Mouse (Mus musculus): ENCODE data around the gene Itga2b. TPM values are rescaled to one million over a fixed set of nuclear protein-coding genes. Genes with fewer than 3 reads are reported as not detected.
A peak's percentile ranks its signal among the peaks of the same experiment; 100 is the strongest.

Itga2b gene
- polyA plus RNA-seq, 1 experiment from 2014 or later = 5.4 TPM

GRCm38 (mm10) chr11:102445264-102445890, 24.5 kb downstream of the Itga2b start:
- DNase-seq (ENCODE audit: low spot score) = peak; percentile 50
- WGBS = 17% methylated on average over 10 of the region's 10 CpGs
- peak overlapping the region; percentile 96 for H3K4me2 ChIP-seq (replicated peaks; ENCODE audit: low read depth)
- H3K4me1 ChIP-seq (replicated peaks; ENCODE audit: control insufficient read depth, insufficient read depth) = peaks cover 15% of the 10 kb centered on the region
- H3K4me3 ChIP-seq (ENCODE audit: low read depth, low read length) = peak overlapping the region; percentile 82; the same call in 1 of the 2 replicates
- no peak for TF ChIP-seq CTCF (IDR thresholded peaks at IDR 0.05; ENCODE audit: low read depth)
- no peak for TF ChIP-seq EP300 (optimal IDR thresholded peaks at IDR 0.05)
- H3K9ac ChIP-seq (ENCODE audit: low read length) = no peak overlapping the region; the same call in 1 of the 2 replicates
- no peaks in the 10 kb centered on the region for H3K9me3 ChIP-seq (ENCODE audit: control insufficient read depth, low read length)
- peaks cover 4% of the 10 kb centered on the region; the same call in 1 of the 2 replicates for H3K36me3 ChIP-seq (ENCODE audit: control insufficient read depth, insufficient read depth, low read length)
- peak overlapping the region; percentile 89 for H3K27ac ChIP-seq (replicated peaks)
- H3K27me3 ChIP-seq (ENCODE audit: control insufficient read depth, insufficient read depth, low read length) = no peaks in the 10 kb centered on the region
- ATAC-seq (ENCODE audit: low FRiP score, low TSS enrichment) = peak; percentile 51; the same call in 1 of the 2 replicates

GRCm38 (mm10) chr11:102444781-102445180, 25.1 kb downstream of the Itga2b start:
- 18% methylated on average over 6 of the region's 6 CpGs for WGBS

DNA sequence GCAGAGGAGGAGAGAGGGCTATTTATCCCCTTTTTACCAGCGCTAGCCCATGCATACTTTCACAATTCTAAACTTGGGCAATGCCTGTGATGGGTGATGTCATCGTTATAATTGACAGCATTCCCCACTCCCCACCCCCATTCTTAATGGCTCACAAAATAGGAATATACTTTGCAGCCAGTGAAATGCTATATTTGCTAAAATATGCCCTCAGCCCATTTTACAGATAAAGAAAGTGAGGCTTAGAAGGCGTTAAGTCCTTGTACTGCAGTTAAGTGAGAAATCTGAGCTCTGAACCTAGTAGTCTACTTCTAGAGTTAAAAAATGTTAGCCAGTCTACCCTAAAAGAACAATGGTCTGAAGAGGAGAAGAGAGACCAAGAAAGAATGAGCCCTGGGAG, 25.6 kb downstream of the Itga2b start:
- Histone ChIP-seq H3K27me3 (ENCODE audit: control insufficient read depth, insufficient read depth, low read length) (no peaks in the 10 kb centered on the region), H3K27ac (replicated peaks) (no peak overlapping the region), H3K4me2 (replicated peaks; ENCODE audit: low read depth) (no peak overlapping the region), H3K4me3 (ENCODE audit: low read depth, low read length) (no peak overlapping the region), H3K9ac (ENCODE audit: low read length) (no peak overlapping the region), H3K4me1 (replicated peaks; ENCODE audit: control insufficient read depth, insufficient read depth) (peaks cover 15% of the 10 kb centered on the region), H3K36me3 (ENCODE audit: control insufficient read depth, insufficient read depth, low read length) (peaks cover 6% of the 10 kb centered on the region; the same call in 1 of the 2 replicates), H3K9me3 (ENCODE audit: control insufficient read depth, low read length) (no peaks in the 10 kb centered on the region)
- DNase-seq (ENCODE audit: low spot score) (no peak), ATAC-seq (ENCODE audit: low FRiP score, low TSS enrichment) (no peak)
- TF ChIP-seq EP300 (optimal IDR thresholded peaks at IDR 0.05) (no peak), CTCF (IDR thresholded peaks at IDR 0.05; ENCODE audit: low read depth) (no peak)
- 76% methylated on average over 3 of the region's 3 CpGs for WGBS

More at GRCm38 (mm10) chr11:102444781-102445180, 25.1 kb downstream of the Itga2b start:
- ATAC-seq (ENCODE audit: low FRiP score, low TSS enrichment) = no peak
- no peaks in the 10 kb centered on the region for H3K9me3 ChIP-seq (ENCODE audit: control insufficient read depth, low read length)
- peaks cover 6% of the 10 kb centered on the region; the same call in 1 of the 2 replicates for H3K36me3 ChIP-seq (ENCODE audit: control insufficient read depth, insufficient read depth, low read length)
- peaks cover 15% of the 10 kb centered on the region for H3K4me1 ChIP-seq (replicated peaks; ENCODE audit: control insufficient read depth, insufficient read depth)
- H3K9ac ChIP-seq (ENCODE audit: low read length) = no peak overlapping the region
- TF ChIP-seq EP300 (optimal IDR thresholded peaks at IDR 0.05) = no peak
- no peak for TF ChIP-seq CTCF (IDR thresholded peaks at IDR 0.05; ENCODE audit: low read depth)
- H3K4me2 ChIP-seq (replicated peaks; ENCODE audit: low read depth) = no peak overlapping the region
- H3K27ac ChIP-seq (replicated peaks) = no peak overlapping the region
- no peak overlapping the region for H3K4me3 ChIP-seq (ENCODE audit: low read depth, low read length)
- no peaks in the 10 kb centered on the region for H3K27me3 ChIP-seq (ENCODE audit: control insufficient read depth, insufficient read depth, low read length)
- no peak for DNase-seq (ENCODE audit: low spot score)

- Histone ChIP-seq H3K4me2 (replicated peaks; ENCODE audit: low read depth) (no peak overlapping the region), H3K4me3 (ENCODE audit: low read depth, low read length) (no peak overlapping the region), H3K36me3 (ENCODE audit: control insufficient read depth, insufficient read depth, low read length) (peaks cover 6% of the 10 kb centered on the region; the same call in 1 of the 2 replicates), H3K27me3 (ENCODE audit: control insufficient read depth, insufficient read depth, low read length) (no peaks in the 10 kb centered on the region), H3K4me1 (replicated peaks; ENCODE audit: control insufficient read depth, insufficient read depth) (peaks cover 15% of the 10 kb centered on the region), H3K9ac (ENCODE audit: low read length) (no peak overlapping the region), H3K27ac (replicated peaks) (no peak overlapping the region), H3K9me3 (ENCODE audit: control insufficient read depth, low read length) (no peaks in the 10 kb centered on the region)
- ATAC-seq (ENCODE audit: low FRiP score, low TSS enrichment) = no peak
- DNase-seq (ENCODE audit: low spot score) = no peak
- no peak for TF ChIP-seq CTCF (IDR thresholded peaks at IDR 0.05; ENCODE audit: low read depth)
- no peak for TF ChIP-seq EP300 (optimal IDR thresholded peaks at IDR 0.05)
- WGBS = 62% methylated on average over 10 of the region's 12 CpGs
These were observed 26.2 kb downstream of the Itga2b start for GRCm38 (mm10) chr11:102443740-102444139.

GRCm38 (mm10) chr11:102442089-102442488, 27.8 kb downstream of the Itga2b start:
- ATAC-seq (ENCODE audit: low FRiP score, low TSS enrichment) = no peak
- no peak for TF ChIP-seq EP300 (optimal IDR thresholded peaks at IDR 0.05)
- TF ChIP-seq CTCF (IDR thresholded peaks at IDR 0.05; ENCODE audit: low read depth) = no peak
- Histone ChIP-seq H3K9ac (ENCODE audit: low read length) (no peak overlapping the region), H3K9me3 (ENCODE audit: control insufficient read depth, low read length) (no peaks in the 10 kb centered on the region), H3K36me3 (ENCODE audit: control insufficient read depth, insufficient read depth, low read length) (peaks cover 6% of the 10 kb centered on the region; the same call in 1 of the 2 replicates), H3K27ac (replicated peaks) (no peak overlapping the region), H3K4me1 (replicated peaks; ENCODE audit: control insufficient read depth, insufficient read depth) (peaks cover 22% of the 10 kb centered on the region), H3K4me2 (replicated peaks; ENCODE audit: low read depth) (no peak overlapping the region), H3K27me3 (ENCODE audit: control insufficient read depth, insufficient read depth, low read length) (no peaks in the 10 kb centered on the region), H3K4me3 (ENCODE audit: low read depth, low read length) (no peak overlapping the region)
- no peak for DNase-seq (ENCODE audit: low spot score)
- WGBS = 84% methylated on average over 6 of the region's 6 CpGs

- peaks cover 6% of the 10 kb centered on the region; the same call in 1 of the 2 replicates for H3K36me3 ChIP-seq (ENCODE audit: control insufficient read depth, insufficient read depth, low read length)
- no peak overlapping the region for H3K9ac ChIP-seq (ENCODE audit: low read length)
- ATAC-seq (ENCODE audit: low FRiP score, low TSS enrichment) (no peak), DNase-seq (ENCODE audit: low spot score) (no peak)
- TF ChIP-seq CTCF (IDR thresholded peaks at IDR 0.05; ENCODE audit: low read depth) (peak; percentile 57), EP300 (optimal IDR thresholded peaks at IDR 0.05) (no peak)
- no peaks in the 10 kb centered on the region for H3K9me3 ChIP-seq (ENCODE audit: control insufficient read depth, low read length)
- H3K27ac ChIP-seq (replicated peaks) = no peak overlapping the region
- H3K4me2 ChIP-seq (replicated peaks; ENCODE audit: low read depth) = no peak overlapping the region
- H3K27me3 ChIP-seq (ENCODE audit: control insufficient read depth, insufficient read depth, low read length) = no peaks in the 10 kb centered on the region
- 80% methylated on average over 3 of the region's 3 CpGs for WGBS
- H3K4me1 ChIP-seq (replicated peaks; ENCODE audit: control insufficient read depth, insufficient read depth) = peaks cover 22% of the 10 kb centered on the region
- no peak overlapping the region for H3K4me3 ChIP-seq (ENCODE audit: low read depth, low read length)
These were observed 28.5 kb downstream of the Itga2b start for GRCm38 (mm10) chr11:102441434-102441833.
